Mouse (Mus musculus) spleen, embryonic (tissue): ENCODE measurements around the gene Tent5c.

ENCODE experiments used
- CTCF ChIA-PET: fragments of 350-600 bp; sonication (Branson Sonifier 250); formaldehyde crosslinking; loops from one replicate; lab custom pipeline; 2022; lab: Charles Lee

The Tent5c gene

DNA sequence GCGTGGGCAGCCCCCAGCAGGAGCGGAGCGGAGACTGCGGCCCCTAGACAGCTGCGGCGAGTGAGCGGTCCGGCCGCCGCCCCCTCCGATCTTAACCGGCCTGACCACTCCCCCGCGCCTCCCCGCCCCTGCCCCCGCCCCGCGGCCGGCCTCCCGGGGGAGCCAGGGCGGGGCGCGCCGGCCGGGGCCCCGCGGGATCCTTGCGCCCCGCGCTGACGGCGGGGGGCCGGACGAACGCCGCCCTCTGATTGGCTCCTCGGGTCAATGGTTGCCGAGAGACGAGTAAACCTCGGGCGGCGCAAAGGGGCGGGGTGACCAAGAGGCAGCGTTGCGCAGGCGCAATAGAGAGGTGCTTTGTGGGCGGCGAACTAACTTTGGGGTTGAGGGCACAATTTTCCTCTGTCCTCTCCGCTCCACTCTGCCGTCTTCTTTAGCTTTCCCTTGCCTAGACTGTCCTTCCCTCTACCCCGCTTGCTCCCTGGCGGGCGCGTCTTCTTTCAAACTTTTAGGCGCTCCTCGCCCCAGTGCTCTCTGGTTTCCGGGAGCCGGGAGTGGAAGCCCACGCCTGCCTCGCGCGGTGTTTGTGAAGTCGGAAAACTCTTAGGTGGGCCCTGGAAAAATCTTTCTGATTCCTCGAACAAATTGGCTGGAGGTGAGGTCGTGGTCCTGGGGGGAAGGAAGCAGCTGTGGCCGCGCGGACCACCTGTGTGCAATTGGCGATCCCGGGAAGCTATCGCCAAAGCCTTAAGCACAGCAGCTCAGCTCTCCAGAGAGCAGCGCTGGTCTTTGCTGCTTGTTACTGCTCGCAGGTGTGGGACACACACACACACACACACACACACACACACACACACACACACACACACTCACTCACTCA lies at the start of gene Tent5c:
Gene Tent5c, minus strand, starts transcription at position 192 of the 877 bp plus-strand sequence.
- CTCF ChIA-PET = no interaction called here

DNA sequence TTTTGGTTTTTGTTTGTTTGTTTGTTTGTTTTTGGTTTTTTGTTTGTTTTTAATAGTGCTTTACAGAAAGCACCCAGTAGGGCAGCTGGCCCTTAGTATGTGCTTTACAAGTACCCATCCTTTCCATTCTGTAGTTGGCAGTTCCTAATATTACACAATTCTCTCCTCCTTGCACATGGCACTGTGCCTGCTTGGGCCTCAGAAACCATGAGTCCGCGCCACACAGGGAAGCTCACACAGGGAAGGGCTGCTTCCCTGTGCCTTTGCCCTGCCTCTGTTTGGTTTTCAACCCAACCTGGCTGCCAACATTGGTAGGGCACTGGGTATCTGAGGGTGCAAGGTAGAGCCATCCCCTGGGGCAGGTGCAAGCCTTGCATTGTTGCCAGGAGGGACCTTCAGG lies 47.6 kb upstream of the Tent5c start:
- CTCF ChIA-PET = no interaction called here

DNA sequence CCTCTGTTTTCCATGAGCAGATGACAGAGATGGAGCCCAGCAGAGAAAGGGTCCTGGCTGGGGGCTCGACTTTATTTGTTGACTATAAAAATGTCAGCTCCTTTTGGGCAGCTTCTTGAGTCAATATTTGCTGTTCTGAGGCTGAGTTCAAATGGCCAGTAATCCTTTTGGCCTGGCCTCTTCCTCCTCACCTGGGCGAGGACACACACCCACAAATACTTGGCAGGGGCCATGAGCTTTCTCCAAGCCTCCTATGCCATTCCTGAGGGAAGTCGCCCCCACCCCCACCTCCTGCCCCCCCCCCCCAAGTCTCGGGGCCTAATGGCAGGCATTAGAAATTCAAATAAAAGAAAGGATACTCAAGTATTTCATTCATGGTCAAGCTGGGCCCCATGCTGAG lies 46.8 kb upstream of the Tent5c start:
- CTCF ChIA-PET = interaction anchor here (0.5 kb wide), 1 partner anchor 392 kb away, joined by 5 read pairs; no protein-coding TSS in a partner anchor

DNA sequence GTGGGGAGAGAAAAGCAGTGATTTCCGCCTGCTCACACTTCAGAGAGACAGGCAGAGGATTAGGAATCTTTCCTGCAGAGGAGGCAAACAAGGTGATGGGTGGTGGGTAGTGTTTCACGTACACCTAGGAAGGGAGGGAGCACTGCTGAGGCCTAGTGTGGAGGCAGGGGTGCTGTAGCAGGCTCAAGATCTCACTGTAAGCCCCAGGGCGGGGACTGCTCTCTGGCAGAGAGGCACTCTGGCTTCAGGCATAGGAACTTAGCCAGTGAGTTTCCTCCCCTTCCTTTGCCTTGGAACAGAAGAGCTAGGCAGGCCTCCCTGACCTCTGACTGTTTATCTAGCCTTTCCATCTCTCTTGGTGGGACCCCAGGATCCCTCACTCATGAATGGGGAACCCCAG lies 46.2 kb upstream of the Tent5c start:
- CTCF ChIA-PET = no interaction called here

DNA sequence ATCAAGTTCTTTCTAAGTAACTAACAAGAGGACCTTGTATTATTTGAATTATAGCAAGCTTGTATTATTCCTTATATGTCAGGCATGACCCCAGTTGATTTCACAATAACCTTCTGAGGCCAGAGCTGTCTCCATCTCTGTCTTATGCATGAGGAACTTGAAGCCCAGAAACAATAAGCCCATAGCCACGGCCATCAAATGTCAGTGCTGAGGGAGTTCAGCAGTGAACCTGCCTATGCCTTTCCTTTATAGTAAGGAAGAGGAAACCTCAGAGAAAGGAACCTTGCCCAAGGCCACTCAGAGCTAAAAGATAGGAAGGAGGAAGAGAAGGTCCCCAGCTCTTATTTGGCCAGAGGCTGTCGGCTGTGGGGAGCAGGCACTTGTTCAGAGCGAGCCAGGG lies 45.3 kb upstream of the Tent5c start:
- CTCF ChIA-PET = no interaction called here

GRCm38 (mm10) chr3:100533429-100533828 lies 44.3 kb upstream of the Tent5c start:
- CTCF ChIA-PET = no interaction called here

GRCm38 (mm10) chr3:100530919-100531318 lies 41.8 kb upstream of the Tent5c start:
- CTCF ChIA-PET = no interaction called here

DNA sequence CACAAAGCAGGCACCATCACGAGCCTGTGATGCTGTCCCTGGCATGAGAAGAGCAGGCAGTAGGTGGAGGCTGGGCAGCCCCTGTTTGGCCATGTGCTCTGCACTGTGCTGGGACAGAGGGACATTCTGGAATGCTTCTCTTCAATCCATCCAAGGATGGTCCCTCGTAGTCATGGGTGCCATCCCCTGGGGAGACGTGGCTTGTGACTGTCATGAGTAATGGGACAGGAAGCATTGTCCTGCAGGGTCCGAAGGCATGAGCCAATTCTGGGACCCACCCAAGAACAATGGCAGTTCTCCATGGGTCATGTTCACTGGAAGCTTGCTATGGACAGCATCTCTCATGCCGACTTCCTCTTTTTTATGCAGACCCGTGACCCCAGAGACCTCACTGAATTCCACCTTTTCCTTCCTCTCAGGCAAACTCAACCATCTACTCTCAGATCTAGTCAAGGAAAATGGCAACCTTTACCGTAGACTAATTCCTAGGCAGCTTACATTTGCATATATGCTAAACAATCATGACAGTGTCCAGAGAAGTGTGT lies 41.2 kb upstream of the Tent5c start:
- CTCF ChIA-PET = no interaction called here

DNA sequence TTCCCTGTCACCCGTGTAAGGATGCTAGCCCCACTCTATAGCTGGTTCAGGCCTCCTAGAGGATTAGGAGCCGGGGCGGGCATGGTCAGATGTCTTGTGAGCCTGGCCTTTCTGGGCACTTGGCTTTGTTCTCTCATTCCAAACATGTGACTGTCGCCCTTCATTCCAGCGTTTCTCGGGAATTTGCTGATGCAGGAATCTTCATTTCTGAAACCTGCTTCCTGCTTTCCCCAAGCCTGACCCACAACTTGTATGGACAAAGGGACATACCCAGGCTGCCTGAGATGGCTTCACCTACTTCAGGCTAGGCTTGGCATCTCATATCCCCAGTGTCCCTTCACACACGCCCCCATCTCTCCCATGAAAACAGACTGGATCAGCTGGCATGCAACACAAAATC lies 33.5 kb upstream of the Tent5c start:
- CTCF ChIA-PET = no interaction called here

DNA sequence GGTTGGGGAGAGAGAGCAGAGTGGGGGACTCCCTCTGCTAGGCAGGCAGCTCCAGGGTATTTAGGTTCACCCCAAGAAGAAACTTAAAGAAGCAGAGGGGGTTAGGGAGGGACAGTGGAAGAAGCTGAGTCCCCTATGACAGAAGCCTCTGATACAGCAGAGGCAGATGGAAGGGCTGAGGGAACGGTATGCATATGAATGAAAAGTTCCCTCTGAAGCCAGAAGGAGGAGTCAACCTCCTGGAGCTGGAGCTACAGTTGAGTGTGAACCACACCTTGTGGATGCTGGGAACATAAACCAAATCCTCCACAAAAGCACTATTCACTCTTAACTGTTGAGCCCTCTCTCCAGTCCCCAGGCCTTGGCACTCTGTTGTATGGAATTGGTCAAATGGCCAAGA lies 32.5 kb upstream of the Tent5c start:
- CTCF ChIA-PET = no interaction called here

GRCm38 (mm10) chr3:100515754-100516141 lies 26.6 kb upstream of the Tent5c start:
- CTCF ChIA-PET = no interaction called here

DNA sequence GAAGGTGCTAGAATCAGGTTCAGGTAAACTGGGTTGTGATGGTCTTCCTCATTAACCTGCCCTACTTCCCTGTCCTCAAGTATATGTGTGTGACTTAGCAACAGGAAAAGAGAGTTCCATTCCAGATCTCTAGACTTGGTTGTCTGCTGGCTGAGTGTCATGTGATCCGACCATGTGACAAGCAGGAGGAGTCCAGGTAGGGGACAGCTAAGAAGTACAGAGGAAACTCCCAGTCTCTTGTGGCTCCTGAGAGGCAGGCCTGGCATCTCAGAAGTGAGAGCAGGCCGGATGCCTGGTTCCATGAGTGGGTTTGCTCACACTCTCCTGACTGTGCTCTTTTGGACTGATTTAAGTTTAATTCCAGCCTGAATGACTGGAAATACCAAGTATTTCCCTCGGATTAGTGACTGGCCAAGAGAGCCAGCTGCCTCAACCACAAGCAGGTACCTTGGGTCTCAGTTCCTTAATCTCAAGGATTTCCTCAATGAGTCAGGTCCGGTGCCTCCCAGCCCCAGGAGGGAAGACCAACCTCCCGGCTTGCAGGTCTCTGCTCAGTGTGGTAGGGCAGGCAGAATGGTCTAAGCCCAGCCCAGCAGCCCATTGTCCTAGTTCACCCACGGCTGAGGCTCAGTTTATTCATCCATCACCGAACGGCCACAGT lies 26.1 kb upstream of the Tent5c start:
- CTCF ChIA-PET = no interaction called here

DNA sequence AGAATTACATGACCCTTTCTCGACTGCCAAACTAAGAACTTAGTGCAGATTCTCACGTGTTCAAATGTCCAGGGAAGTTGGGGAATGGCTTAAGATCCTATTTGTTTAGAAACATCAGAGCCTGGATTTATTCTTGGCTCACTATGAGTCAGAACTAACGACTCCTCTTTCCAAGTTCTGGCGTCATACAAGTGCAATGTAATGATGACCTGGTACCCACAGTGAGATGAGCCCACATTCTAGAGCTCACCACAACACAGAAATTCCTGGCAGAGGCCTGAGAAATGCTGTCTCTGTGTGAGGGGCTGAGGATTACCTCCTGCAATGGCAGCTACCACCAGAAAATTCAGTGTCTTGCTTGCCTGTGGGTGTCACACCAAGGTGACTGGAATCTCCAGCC lies 18.1 kb upstream of the Tent5c start:
- CTCF ChIA-PET = no interaction called here

- CTCF ChIA-PET = no interaction called here
Observed at GRCm38 (mm10) chr3:100506715-100507114, 17.6 kb upstream of the Tent5c start.

- CTCF ChIA-PET = no interaction called here
Observed at GRCm38 (mm10) chr3:100503882-100504281, 14.8 kb upstream of the Tent5c start.

GRCm38 (mm10) chr3:100502516-100502915 lies 13.4 kb upstream of the Tent5c start:
- CTCF ChIA-PET = no interaction called here

- CTCF ChIA-PET = no interaction called here
Observed at GRCm38 (mm10) chr3:100501899-100502298, 12.8 kb upstream of the Tent5c start.

DNA sequence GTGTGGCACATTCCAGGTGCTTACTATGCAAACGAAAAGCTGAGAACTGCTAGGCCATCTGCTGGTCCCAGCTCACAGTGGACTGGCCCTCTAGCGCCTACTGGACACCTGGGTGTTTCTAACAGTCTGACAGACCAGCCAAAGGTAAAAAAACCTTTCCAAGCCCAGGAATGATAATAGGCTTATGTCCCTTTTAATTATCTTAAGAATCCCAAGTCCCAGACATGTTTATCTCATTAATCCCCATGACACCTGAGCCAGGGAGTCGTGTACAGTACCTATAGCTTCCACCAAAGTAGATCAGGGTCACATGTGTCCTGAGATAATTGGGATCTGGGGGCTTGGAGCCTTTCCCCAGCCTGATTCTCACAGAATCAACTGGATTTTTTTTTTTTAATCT lies 7.0 kb upstream of the Tent5c start:
- CTCF ChIA-PET = no interaction called here

GRCm38 (mm10) chr3:100495456-100495855 lies 6.3 kb upstream of the Tent5c start:
- CTCF ChIA-PET = no interaction called here

GRCm38 (mm10) chr3:100494912-100495311 lies 5.8 kb upstream of the Tent5c start:
- CTCF ChIA-PET = no interaction called here

- CTCF ChIA-PET = no interaction called here
Observed at GRCm38 (mm10) chr3:100490010-100490300, 831 bp upstream of the Tent5c start.

DNA sequence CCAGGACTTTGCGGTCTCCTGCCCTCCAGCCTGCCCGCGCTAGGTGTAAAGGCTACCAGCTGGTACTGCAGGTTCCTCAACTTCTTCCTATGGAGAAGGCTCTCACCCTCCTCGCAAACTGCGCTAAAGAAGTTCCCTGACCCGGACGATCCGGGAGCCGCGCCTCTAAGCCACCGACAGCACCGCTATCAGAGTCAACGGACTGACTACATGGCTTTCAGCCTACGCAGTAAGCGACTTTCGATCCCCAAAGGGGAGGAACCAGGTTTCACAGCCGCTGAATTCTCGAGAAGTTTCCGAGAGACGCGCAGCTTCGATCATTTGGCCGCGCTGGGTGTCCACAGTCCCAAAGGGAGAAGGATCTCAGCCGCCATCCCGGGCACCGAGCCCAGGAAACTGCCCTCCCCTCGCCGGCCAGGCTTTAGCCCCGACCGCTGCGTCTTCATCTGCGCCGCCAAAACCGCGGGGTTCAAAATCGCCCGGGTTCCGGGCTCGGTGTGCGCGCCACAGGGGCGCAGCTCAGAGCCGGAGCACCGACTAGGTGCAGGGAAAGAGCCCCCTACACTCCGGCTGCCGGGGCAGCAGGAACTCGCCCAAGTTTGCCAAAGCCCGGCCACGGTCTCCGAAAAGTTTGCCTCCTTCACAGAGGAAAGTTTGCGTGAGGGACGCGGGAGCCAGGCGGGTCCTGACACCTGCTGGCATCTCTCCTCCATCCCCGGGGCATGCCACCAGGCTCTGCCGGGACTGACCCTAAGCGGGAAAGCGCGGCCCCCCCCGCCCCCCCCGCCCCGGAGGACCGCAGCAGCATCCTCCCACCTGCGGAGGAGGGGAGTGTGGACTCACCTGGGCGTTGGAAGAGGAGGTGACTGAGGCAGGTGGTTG lies 632 bp downstream of the Tent5c start:
- CTCF ChIA-PET = no interaction called here
